Mouse (Mus musculus): ENCODE results near the gene Arid3c. TPM values are rescaled to one million over a fixed set of nuclear protein-coding genes. Genes with fewer than 3 reads are reported as not detected.
"Not testable (repeated sequence)": the region's sequence is repeated elsewhere in the genome, so short reads cannot be mapped to it uniquely, and the experiment has no call there.

Gene Arid3c
- polyA plus RNA-seq, 2 experiments, result 0.09 TPM; not detected in 1

DNA sequence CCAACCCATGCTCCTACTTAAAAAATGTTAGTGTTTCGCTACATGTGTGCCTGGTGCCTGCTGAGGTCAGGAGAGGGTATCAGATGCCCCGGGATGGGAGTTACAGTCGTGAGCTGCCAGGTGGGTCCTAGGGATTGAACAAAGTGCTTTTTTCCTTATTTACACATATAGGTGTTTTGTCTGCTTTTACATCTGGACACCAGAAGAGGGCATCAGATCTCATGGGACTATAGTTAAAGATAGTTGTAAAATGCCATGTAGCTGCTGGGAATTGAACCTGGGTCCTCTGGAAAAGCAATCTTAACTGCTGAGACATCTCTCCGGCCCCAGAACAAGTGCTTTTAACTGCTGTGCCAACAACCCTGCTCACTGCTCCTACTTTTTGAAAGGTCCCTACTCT is 20.7 kb downstream of the Arid3c start:
- 66% methylated on average over 4 of the region's 4 CpGs for WGBS

DNA sequence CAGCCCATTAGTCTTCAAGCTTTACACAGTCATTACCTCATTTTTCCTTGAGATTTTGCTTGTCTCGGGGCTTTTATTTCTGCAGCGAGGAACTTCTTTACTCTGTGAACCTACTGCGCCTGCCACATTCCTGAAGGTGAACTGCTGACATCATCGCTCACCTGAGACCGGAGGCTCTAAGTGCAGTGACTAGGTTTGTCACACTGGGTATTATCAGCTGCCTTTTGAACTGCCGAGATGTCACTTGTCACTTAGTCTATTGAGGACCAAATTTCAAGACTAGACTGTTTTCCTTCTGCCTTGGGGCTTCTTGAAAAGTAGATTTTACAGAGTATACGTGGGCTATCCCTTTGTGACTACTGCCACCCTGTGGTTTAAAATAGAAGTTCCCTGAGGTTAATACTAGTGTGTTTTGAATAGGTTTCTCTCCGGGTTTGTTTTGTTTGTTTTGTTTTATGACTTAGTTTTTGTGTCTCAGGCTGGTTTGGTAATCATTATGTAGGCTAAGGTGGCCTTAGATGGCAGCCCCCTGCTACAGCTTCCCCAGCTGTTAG is 22.7 kb downstream of the Arid3c start:
- Histone ChIP-seq H3K27ac (replicated peaks; ENCODE audit: low read depth, low read length) (no peak overlapping the region), H3K36me3 (ENCODE audit: control insufficient read depth, insufficient read depth, low read length) (peaks cover 13% of the 10 kb centered on the region), H3K27me3 (ENCODE audit: control insufficient read depth, insufficient read depth, low read length) (0 out of 2 replicates have a peak, but pooled peaks cover 18% of the 10 kb centered on the region), H3K4me1 (ENCODE audit: control insufficient read depth, insufficient read depth, low read length) (peaks cover 23% of the 10 kb centered on the region), H3K9me3 (ENCODE audit: control insufficient read depth, low read length) (no peaks in the 10 kb centered on the region), H3K4me2 (replicated peaks; ENCODE audit: low read depth, low read length, severe bottlenecking) (no peak overlapping the region), H3K9ac (ENCODE audit: low read depth, low read length, severe bottlenecking) (no peak overlapping the region), H3K4me3 (replicated peaks; ENCODE audit: low read length) (no peak overlapping the region)
- WGBS, result 38% methylated on average over 8 of the region's 8 CpGs
- peak; percentile 46; the same call in 1 of the 2 replicates for ATAC-seq (ENCODE audit: low FRiP score, low read depth)
- peak; percentile 75 for DNase-seq (ENCODE audit: low spot score)
- no peak for TF ChIP-seq POLR2A (IDR thresholded peaks at IDR 0.05; ENCODE audit: borderline replicate concordance, extremely low read depth, insufficient read depth, insufficient read length)

More for the DNA sequence above, 20.7 kb downstream of the Arid3c start:
- Histone ChIP-seq H3K9me3 (ENCODE audit: control insufficient read depth, low read length) (no peaks in the 10 kb centered on the region), H3K36me3 (ENCODE audit: control insufficient read depth, insufficient read depth, low read length) (peaks cover 13% of the 10 kb centered on the region), H3K27me3 (ENCODE audit: control insufficient read depth, insufficient read depth, low read length) (0 out of 2 replicates have a peak, but pooled peaks cover 10% of the 10 kb centered on the region), H3K4me1 (ENCODE audit: control insufficient read depth, insufficient read depth, low read length) (peaks cover 27% of the 10 kb centered on the region), H3K4me3 (replicated peaks; ENCODE audit: low read length) (no peak overlapping the region), H3K9ac (ENCODE audit: low read depth, low read length, severe bottlenecking) (no peak overlapping the region), H3K4me2 (replicated peaks; ENCODE audit: low read depth, low read length, severe bottlenecking) (no peak overlapping the region), H3K27ac (replicated peaks; ENCODE audit: low read depth, low read length) (no peak overlapping the region)
- TF ChIP-seq POLR2A (IDR thresholded peaks at IDR 0.05; ENCODE audit: borderline replicate concordance, extremely low read depth, insufficient read depth, insufficient read length), result no peak
- ATAC-seq (ENCODE audit: low FRiP score, low read depth), result no peak
- no peak for DNase-seq (ENCODE audit: low spot score)

DNA sequence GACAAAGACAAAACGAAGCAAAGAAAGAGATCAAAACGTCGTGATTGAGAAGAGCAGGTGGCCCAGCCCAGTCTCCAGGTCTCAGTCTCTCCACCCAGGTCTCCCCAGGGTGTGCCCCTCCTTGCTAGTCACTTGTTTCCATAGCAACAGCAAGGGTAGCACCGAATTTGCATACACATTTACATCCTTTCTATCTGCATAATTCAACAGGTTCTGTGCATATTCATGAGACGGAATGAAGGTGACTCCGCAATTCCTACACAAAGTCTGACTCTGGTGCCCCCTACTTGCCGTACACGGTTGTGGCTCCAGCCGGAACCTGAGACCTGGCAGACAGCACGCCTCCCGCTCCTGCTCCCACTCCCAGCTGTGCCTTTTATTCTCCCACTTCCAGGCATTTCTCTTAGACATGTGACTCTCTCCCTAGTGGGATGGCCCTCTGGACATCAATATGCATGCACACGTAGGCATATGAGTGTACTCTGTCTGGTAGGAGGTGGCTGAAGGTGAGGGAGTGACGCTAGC is 23.9 kb downstream of the Arid3c start:
- H3K9ac ChIP-seq (ENCODE audit: low read depth, low read length, severe bottlenecking), result no peak overlapping the region
- 0 out of 2 replicates have a peak, but pooled peaks cover 18% of the 10 kb centered on the region for H3K27me3 ChIP-seq (ENCODE audit: control insufficient read depth, insufficient read depth, low read length)
- no peaks in the 10 kb centered on the region for H3K9me3 ChIP-seq (ENCODE audit: control insufficient read depth, low read length)
- peak; percentile 60; the same call in 1 of the 2 replicates for ATAC-seq (ENCODE audit: low FRiP score, low read depth)
- no peak overlapping the region for H3K27ac ChIP-seq (replicated peaks; ENCODE audit: low read depth, low read length)
- H3K4me3 ChIP-seq (replicated peaks; ENCODE audit: low read length), result no peak overlapping the region
- peak; percentile 73 for DNase-seq (ENCODE audit: low spot score)
- H3K4me1 ChIP-seq (ENCODE audit: control insufficient read depth, insufficient read depth, low read length), result peaks cover 17% of the 10 kb centered on the region
- peaks cover 9% of the 10 kb centered on the region for H3K36me3 ChIP-seq (ENCODE audit: control insufficient read depth, insufficient read depth, low read length)
- 2% methylated on average over 13 of the region's 13 CpGs for WGBS
- H3K4me2 ChIP-seq (replicated peaks; ENCODE audit: low read depth, low read length, severe bottlenecking), result no peak overlapping the region
- no peak for TF ChIP-seq POLR2A (IDR thresholded peaks at IDR 0.05; ENCODE audit: borderline replicate concordance, extremely low read depth, insufficient read depth, insufficient read length)

- H3K4me3 ChIP-seq (replicated peaks; ENCODE audit: low read length), result no peak overlapping the region
- no peak overlapping the region for H3K4me2 ChIP-seq (replicated peaks; ENCODE audit: low read depth, low read length, severe bottlenecking)
- H3K4me1 ChIP-seq (ENCODE audit: control insufficient read depth, insufficient read depth, low read length), result peaks cover 9% of the 10 kb centered on the region; the same call in 1 of the 2 replicates
- WGBS, result 62% methylated on average over 19 of the region's 19 CpGs
- DNase-seq (ENCODE audit: low spot score), result no peak
- no peak for ATAC-seq (ENCODE audit: low FRiP score, low read depth)
- no peaks in the 10 kb centered on the region for H3K9me3 ChIP-seq (ENCODE audit: control insufficient read depth, low read length)
- no peak for TF ChIP-seq POLR2A (IDR thresholded peaks at IDR 0.05; ENCODE audit: borderline replicate concordance, extremely low read depth, insufficient read depth, insufficient read length)
- H3K27ac ChIP-seq (replicated peaks; ENCODE audit: low read depth, low read length), result no peak overlapping the region
- 0 out of 2 replicates have a peak, but pooled peaks cover 18% of the 10 kb centered on the region for H3K27me3 ChIP-seq (ENCODE audit: control insufficient read depth, insufficient read depth, low read length)
- no peak overlapping the region for H3K9ac ChIP-seq (ENCODE audit: low read depth, low read length, severe bottlenecking)
- H3K36me3 ChIP-seq (ENCODE audit: control insufficient read depth, insufficient read depth, low read length), result 0 out of 2 replicates have a peak, but pooled peaks cover under 1% of the 10 kb centered on the region
Observed at GRCm38 (mm10) chr4:41705922-41706754, 24.8 kb downstream of the Arid3c start.

- Histone ChIP-seq H3K27me3 (ENCODE audit: control insufficient read depth, insufficient read depth, low read length) (0 out of 2 replicates have a peak, but pooled peaks cover 18% of the 10 kb centered on the region), H3K4me1 (ENCODE audit: control insufficient read depth, insufficient read depth, low read length) (peaks cover 9% of the 10 kb centered on the region; the same call in 1 of the 2 replicates), H3K27ac (replicated peaks; ENCODE audit: low read depth, low read length) (no peak overlapping the region), H3K9me3 (ENCODE audit: control insufficient read depth, low read length) (no peaks in the 10 kb centered on the region), H3K9ac (ENCODE audit: low read depth, low read length, severe bottlenecking) (no peak overlapping the region), H3K36me3 (ENCODE audit: control insufficient read depth, insufficient read depth, low read length) (no peaks in the 10 kb centered on the region), H3K4me2 (replicated peaks; ENCODE audit: low read depth, low read length, severe bottlenecking) (no peak overlapping the region), H3K4me3 (replicated peaks; ENCODE audit: low read length) (no peak overlapping the region)
- TF ChIP-seq POLR2A (IDR thresholded peaks at IDR 0.05; ENCODE audit: borderline replicate concordance, extremely low read depth, insufficient read depth, insufficient read length), result no peak
- ATAC-seq (ENCODE audit: low FRiP score, low read depth), result no peak
- no peak for DNase-seq (ENCODE audit: low spot score)
- WGBS, result 4% methylated on average over 4 of the region's 5 CpGs
Observed at GRCm38 (mm10) chr4:41704651-41705050, 26.3 kb downstream of the Arid3c start.

DNA sequence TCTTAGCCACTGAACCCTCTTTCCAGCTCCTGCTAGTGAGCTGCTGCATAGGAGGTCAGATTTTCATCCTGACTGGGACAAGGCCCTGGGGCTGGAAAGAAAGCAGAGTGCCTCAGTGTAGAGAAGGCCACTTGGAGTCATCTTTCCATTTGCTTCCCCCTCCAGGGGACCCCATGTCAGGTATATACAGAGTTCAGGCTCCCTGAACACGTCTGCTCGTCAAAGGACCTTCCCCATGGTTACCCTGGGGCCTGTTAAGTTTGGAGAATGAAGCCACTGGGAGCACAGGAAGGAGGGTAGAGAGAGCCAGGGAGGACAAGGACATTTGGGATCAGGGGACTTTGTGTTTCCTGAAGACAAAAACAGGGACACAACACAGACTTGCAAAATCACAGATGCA is 28.7 kb downstream of the Arid3c start:
- 82% methylated on average over 2 of the region's 2 CpGs for WGBS
- H3K4me3 ChIP-seq (replicated peaks; ENCODE audit: low read length); H3K36me3 ChIP-seq (ENCODE audit: control insufficient read depth, insufficient read depth, low read length); H3K9me3 ChIP-seq (ENCODE audit: control insufficient read depth, low read length); ATAC-seq (ENCODE audit: low FRiP score, low read depth); H3K27ac ChIP-seq (replicated peaks; ENCODE audit: low read depth, low read length); H3K9ac ChIP-seq (ENCODE audit: low read depth, low read length, severe bottlenecking); DNase-seq (ENCODE audit: low spot score); H3K4me1 ChIP-seq (ENCODE audit: control insufficient read depth, insufficient read depth, low read length); H3K4me2 ChIP-seq (replicated peaks; ENCODE audit: low read depth, low read length, severe bottlenecking): not testable (repeated sequence)
- 0 out of 2 replicates have a peak, but pooled peaks cover 13% of the 10 kb centered on the region for H3K27me3 ChIP-seq (ENCODE audit: control insufficient read depth, insufficient read depth, low read length)

GRCm38 (mm10) chr4:41700224-41700623 is 30.7 kb downstream of the Arid3c start:
- not testable (repeated sequence) for DNase-seq (ENCODE audit: low spot score); H3K4me3 ChIP-seq (replicated peaks; ENCODE audit: low read length); H3K9ac ChIP-seq (ENCODE audit: low read depth, low read length, severe bottlenecking); H3K36me3 ChIP-seq (ENCODE audit: control insufficient read depth, insufficient read depth, low read length); ATAC-seq (ENCODE audit: low FRiP score, low read depth); H3K27ac ChIP-seq (replicated peaks; ENCODE audit: low read depth, low read length); H3K27me3 ChIP-seq (ENCODE audit: control insufficient read depth, insufficient read depth, low read length); H3K4me1 ChIP-seq (ENCODE audit: control insufficient read depth, insufficient read depth, low read length); H3K4me2 ChIP-seq (replicated peaks; ENCODE audit: low read depth, low read length, severe bottlenecking); H3K9me3 ChIP-seq (ENCODE audit: control insufficient read depth, low read length)
- WGBS, result no CpG with 5 or more reads among the region's 8 CpGs

All from limb, embryonic 14.5 days (tissue).